Mouse (Mus musculus): ENCODE data around the gene Slc44a2. TPM values are rescaled to one million over a fixed set of nuclear protein-coding genes. Genes with fewer than 3 reads are reported as not detected.

Slc44a2 gene
- polyA plus RNA-seq, 1 experiment from 2014 or later = 76.9 TPM

DNA sequence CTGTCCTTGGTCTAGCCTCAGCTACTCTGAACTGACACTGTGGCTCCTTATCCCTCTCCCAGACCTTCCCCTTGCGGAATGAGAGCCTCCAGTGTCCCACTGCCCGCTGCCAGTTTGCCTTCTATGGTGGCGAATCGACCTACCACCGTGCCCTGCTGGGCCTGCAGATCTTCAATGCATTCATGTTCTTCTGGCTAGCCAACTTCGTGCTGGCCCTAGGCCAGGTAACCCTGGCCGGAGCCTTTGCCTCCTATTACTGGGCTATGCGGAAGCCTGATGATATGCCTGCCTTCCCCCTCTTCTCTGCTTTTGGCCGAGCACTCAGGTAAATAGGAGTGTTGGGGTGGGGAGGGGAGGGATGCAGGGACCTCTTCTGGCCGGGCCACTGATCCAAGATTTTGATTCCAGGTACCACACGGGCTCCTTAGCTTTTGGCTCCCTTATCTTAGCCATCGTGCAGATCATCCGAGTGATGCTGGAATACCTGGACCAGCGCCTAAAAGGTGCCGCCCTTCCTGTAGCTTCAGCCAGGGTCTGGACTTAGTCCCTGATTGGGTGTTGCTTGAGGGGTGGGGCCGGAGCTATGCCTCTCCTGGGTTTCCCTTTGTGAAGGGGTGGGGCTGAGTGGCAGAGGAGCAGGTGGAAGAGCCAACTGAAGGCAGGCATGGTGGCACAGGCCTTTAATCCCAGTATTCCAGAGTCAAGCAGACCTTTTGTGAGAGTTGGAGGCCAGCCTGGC lies 26.3 kb downstream of the Slc44a2 start:
- 73% methylated on average over 16 of the region's 16 CpGs for WGBS
- Histone ChIP-seq H3K36me3 (replicated peaks) (peaks cover 63% of the 10 kb centered on the region), H3K4me2 (no peak overlapping the region), H3K27me3 (no peaks in the 10 kb centered on the region), H3K9ac (no peak overlapping the region), H3K9me3 (no peaks in the 10 kb centered on the region), H3K27ac (no peak overlapping the region), H3K4me3 (replicated peaks) (no peak overlapping the region), H3K4me1 (no peaks in the 10 kb centered on the region)
- no peak for ATAC-seq (ENCODE audit: low FRiP score)

DNA sequence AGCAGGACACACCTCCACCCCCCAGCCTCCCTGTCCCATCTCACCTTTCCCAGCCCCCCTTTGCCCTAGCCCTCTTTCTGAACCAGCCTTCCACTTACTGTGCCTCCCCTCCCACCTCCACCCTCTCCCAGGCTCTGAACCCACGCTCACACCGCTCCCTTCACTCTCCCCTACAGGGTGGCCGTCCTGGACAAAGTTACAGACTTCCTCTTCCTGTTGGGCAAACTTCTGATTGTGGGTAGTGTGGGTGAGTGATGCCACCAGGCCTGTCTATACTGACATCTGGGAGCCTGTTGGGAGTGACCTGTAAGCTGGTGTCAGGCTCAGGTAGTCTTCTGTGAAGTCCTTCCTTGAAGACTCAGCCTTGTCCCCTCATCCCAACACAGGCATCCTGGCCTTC lies 27.7 kb downstream of the Slc44a2 start:
- H3K4me2 ChIP-seq = no peak overlapping the region
- WGBS = 87% methylated on average over 3 of the region's 3 CpGs
- no peak overlapping the region for H3K27ac ChIP-seq
- ATAC-seq (ENCODE audit: low FRiP score) = no peak
- peaks cover 51% of the 10 kb centered on the region for H3K36me3 ChIP-seq (replicated peaks)
- H3K4me1 ChIP-seq = peaks cover 4% of the 10 kb centered on the region; the same call in 1 of the 2 replicates
- H3K27me3 ChIP-seq = no peaks in the 10 kb centered on the region
- peak overlapping the region; percentile 21; the same call in 1 of the 2 replicates for H3K9ac ChIP-seq
- no peak overlapping the region for H3K4me3 ChIP-seq (replicated peaks)
- H3K9me3 ChIP-seq = no peaks in the 10 kb centered on the region

DNA sequence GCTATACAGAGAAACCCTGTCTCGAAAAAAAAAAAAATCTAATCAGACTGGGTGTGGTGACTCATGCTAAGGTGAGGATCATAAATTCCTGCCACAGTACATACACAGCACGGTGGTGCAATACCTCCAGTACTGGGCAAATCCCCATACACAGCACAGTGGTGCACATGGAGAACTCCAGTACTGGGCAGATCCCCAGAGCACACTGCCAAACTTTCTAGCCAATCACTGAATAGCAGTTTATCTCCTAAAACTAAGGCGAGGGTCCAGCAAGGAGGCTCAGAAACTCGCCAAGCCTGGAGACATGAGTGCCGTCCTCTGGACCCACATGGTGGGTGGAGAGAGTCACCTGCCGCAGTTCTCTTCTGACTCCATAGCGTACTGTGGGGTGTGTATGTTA lies 30.7 kb downstream of the Slc44a2 start:
- Histone ChIP-seq H3K9ac (no peak overlapping the region), H3K36me3 (replicated peaks) (peaks cover 55% of the 10 kb centered on the region), H3K4me1 (peaks cover 6% of the 10 kb centered on the region; the same call in 1 of the 2 replicates), H3K4me3 (replicated peaks) (no peak overlapping the region), H3K27me3 (no peaks in the 10 kb centered on the region), H3K9me3 (no peaks in the 10 kb centered on the region), H3K27ac (no peak overlapping the region), H3K4me2 (no peak overlapping the region)
- ATAC-seq (ENCODE audit: low FRiP score) = no peak
- WGBS = 95% methylated on average over 7 of the region's 7 CpGs

DNA sequence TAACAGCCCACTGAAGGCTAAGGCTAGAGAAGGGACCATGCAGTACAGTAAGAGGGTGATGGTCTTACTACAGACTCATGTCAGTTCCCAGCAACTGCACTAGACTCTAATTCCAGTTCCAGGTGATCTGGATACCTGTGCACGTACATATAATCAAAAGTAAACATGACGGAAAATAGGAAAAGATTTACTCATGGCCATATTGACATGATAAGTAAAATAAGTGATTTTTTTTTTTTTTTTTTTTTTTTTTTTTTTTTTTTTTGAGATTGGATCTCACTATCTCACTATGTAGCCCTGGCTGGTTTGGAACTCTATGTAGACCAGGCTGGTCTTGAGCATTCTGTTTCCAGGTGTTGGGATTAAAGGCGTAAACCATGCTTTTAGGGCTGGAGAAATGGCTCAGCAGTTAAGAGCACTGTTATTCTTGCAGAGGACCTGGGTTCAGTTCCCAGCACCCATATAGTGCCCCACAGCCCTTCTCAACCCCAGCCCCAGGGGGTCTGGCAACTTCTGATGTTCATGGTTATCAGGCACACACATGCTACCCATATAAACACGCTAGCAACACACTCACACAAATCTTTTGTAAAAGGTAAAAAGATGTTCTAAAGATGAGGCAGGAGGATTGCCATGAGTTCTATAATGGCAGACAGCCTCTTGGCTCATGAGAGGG lies 31.3 kb downstream of the Slc44a2 start:
- no peaks in the 10 kb centered on the region for H3K9me3 ChIP-seq
- H3K4me3 ChIP-seq (replicated peaks) = no peak overlapping the region
- H3K4me2 ChIP-seq = no peak overlapping the region
- H3K4me1 ChIP-seq = peaks cover 6% of the 10 kb centered on the region; the same call in 1 of the 2 replicates
- WGBS = 95% methylated on average over 4 of the region's 4 CpGs
- peaks cover 51% of the 10 kb centered on the region for H3K36me3 ChIP-seq (replicated peaks)
- ATAC-seq (ENCODE audit: low FRiP score) = no peak
- no peak overlapping the region for H3K27ac ChIP-seq
- no peak overlapping the region for H3K9ac ChIP-seq
- no peaks in the 10 kb centered on the region for H3K27me3 ChIP-seq

DNA sequence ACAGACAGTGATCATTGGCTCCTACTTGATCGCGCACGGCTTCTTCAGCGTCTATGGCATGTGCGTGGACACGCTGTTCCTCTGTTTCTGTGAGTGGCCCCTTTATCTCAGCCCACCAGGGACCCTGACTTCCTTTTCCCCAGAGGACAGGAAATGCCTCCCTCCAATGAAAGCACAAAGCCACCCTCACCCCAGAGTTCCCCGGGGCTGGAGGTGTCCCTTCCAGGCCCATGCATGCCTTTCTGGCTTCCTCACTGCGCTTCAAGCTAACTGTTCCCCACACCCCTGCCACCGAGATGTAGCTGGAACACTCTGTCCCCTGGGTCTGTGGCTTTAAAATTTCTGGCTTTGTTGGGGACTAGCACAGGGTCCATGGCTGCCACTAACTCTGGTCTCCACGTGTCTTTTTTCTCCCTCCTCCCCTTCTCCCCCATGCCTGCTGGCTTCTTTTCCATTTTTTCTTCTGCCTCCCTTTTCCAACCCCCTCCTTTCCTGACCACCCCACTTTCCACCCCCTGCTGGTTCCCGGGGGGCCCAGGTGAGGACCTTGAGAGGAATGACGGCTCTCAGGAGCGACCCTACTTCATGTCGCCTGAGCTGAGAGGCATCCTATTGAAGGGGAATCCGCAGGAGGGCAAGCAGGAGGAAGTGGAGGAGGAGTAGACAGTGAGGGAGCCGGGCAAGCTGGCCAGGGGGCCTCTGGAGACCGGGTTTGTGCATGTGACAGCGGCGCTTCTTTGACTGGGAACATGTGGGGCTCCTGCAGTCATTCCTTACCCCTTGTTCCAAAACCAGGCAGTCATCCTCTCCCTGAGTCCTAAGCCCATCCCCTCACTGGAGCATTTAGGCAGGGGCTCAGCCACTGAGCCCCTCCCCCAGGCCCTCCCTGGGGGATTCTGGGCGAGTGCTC lies 32.2 kb downstream of the Slc44a2 start:
- peaks cover 43% of the 10 kb centered on the region for H3K36me3 ChIP-seq (replicated peaks)

DNA sequence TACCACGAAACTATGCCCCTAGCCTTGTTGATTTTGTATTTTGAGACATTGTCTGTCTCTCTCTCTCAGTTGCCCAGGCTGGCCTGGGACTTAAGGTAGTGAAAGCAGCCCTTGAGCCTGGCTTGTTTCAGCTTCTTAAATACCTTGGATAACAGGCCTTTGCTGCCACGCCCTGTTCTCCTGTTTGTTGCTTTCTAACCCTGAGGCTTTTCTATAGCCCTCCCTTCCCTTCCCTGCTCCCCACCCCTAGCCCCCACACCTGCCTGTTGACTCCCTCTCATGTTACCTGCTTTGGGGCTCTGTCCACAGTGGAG lies 32.8 kb downstream of the Slc44a2 start:
- H3K36me3 ChIP-seq (replicated peaks) = peaks cover 37% of the 10 kb centered on the region

More for the DNA sequence above, 32.2 kb downstream of the Slc44a2 start:
- Histone ChIP-seq H3K4me2 (no peak overlapping the region), H3K4me3 (replicated peaks) (no peak overlapping the region), H3K4me1 (peaks cover 6% of the 10 kb centered on the region; the same call in 1 of the 2 replicates), H3K27me3 (no peaks in the 10 kb centered on the region), H3K27ac (no peak overlapping the region), H3K9me3 (no peaks in the 10 kb centered on the region), H3K9ac (no peak overlapping the region)
- no peak for ATAC-seq (ENCODE audit: low FRiP score)
- WGBS = 38% methylated on average over 20 of the region's 20 CpGs

DNA sequence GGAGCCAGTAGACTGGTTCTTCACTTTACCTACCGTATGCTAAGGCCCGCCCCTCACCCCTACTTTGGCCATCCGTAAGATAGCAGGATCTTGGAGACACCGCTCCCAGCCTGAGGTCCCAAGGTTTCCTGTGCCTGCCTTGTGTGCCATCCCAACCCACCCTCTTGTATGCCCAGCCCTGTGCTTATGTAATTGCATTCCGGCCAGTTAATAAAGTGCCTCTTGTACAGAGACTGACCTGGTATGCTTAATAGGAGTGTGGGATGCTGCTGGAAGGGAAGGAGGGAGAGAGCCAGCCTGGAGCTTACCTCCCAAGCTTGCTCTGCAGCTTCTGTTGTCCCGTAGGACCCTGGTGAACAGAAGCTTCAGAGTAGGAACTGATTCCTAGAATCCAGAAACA lies 34.3 kb downstream of the Slc44a2 start:
- Histone ChIP-seq H3K4me1 (peaks cover 6% of the 10 kb centered on the region; the same call in 1 of the 2 replicates), H3K4me3 (replicated peaks) (no peak overlapping the region), H3K4me2 (no peak overlapping the region), H3K36me3 (replicated peaks) (peaks cover 33% of the 10 kb centered on the region), H3K27ac (no peak overlapping the region), H3K9me3 (no peaks in the 10 kb centered on the region), H3K9ac (no peak overlapping the region), H3K27me3 (no peaks in the 10 kb centered on the region)
- 95% methylated on average over 6 of the region's 6 CpGs for WGBS
- ATAC-seq (ENCODE audit: low FRiP score) = no peak

More for the DNA sequence above, 32.8 kb downstream of the Slc44a2 start:
- no peak for ATAC-seq (ENCODE audit: low FRiP score)
- H3K4me2 ChIP-seq = no peak overlapping the region
- no peak overlapping the region for H3K9ac ChIP-seq
- no peaks in the 10 kb centered on the region for H3K27me3 ChIP-seq
- H3K4me3 ChIP-seq (replicated peaks) = no peak overlapping the region
- WGBS = 59% methylated on average over 2 of the region's 2 CpGs
- H3K4me1 ChIP-seq = peaks cover 6% of the 10 kb centered on the region; the same call in 1 of the 2 replicates
- no peaks in the 10 kb centered on the region for H3K9me3 ChIP-seq
- H3K27ac ChIP-seq = no peak overlapping the region

DNA sequence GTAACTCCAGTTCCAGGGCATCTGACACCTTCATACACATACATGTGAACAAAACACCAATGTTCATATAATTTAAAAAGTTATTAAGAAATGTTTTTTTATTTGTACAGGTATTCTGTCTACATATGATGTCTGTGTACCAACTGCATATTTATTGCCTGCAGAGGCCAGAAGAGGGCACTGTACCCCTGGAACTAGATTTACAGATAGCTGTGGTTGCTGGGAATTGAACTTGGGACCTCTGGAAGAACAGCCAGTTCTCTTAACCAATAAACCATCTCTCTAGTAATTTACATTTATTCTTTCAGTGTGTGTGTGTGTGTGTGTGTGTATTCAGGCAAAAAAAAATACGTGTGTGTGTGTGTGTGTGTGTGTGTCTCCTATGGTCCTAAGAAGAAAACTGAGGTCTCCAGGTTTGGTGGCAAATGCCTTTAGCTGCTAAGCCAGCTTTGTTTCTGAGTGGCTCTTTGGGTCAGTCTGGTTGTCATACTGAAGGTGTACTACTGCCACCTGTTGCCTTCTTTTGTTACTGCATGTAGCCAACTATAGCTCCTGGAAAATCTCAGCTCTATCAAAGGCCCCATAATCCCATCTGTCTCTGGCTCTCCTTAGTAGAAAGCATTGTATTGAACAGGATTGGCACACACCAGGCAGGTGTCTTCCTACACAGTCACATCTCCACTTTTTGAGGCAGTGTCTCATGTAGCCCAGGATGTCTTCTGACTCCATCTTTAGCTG lies 36.7 kb downstream of the Slc44a2 start:
- WGBS = 0% methylated on average over 1 of the region's 1 CpGs
- H3K9me3 ChIP-seq = no peaks in the 10 kb centered on the region
- H3K36me3 ChIP-seq (replicated peaks) = peaks cover 22% of the 10 kb centered on the region
- no peak overlapping the region for H3K27ac ChIP-seq
- no peak overlapping the region for H3K9ac ChIP-seq
- peak; percentile 27; the same call in 1 of the 2 replicates for ATAC-seq (ENCODE audit: low FRiP score)
- H3K4me1 ChIP-seq = peaks cover 6% of the 10 kb centered on the region; the same call in 1 of the 2 replicates
- no peak overlapping the region for H3K4me2 ChIP-seq
- H3K27me3 ChIP-seq = peaks cover 7% of the 10 kb centered on the region; the same call in 1 of the 2 replicates
- H3K4me3 ChIP-seq (replicated peaks) = no peak overlapping the region

DNA sequence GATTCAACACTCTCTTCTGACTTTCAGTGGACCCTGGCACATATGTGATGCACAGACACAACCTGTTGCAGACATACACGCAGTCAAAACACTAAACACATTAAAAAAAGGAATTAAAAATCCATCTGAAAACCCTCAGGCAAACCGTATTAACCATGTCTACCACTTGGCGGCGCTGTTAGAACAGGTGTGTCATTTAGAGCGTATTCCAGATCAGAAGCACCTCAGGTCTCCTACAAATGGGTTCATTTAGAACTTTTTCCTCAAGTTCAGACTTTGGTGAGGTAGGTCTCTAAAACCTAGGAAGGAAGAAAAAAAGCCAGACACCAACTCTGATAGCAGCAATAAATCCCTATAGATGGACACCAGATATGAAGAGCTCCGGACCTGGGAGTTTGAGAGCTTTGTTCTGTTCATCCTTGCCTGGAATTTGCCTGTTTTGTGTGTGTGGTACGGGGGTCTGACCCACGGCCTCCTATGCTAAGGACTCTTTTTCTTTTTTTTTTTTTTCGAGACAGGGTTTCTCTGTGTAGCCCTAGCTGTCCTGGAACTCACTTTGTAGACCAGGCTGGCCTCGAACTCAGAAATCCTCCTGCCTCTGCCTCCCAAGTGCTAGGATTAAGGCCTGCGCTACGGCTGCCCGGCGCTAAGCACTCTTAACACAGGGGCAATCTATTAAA lies 46.2 kb downstream of the Slc44a2 start:
- peaks cover 5% of the 10 kb centered on the region for H3K36me3 ChIP-seq (replicated peaks)
- H3K4me2 ChIP-seq = peak overlapping the region; percentile 84
- WGBS = 34% methylated on average over 14 of the region's 14 CpGs
- H3K4me3 ChIP-seq (replicated peaks) = peak overlapping the region; percentile 70
- H3K9me3 ChIP-seq = no peaks in the 10 kb centered on the region
- peak overlapping the region; percentile 84 for H3K27ac ChIP-seq
- H3K27me3 ChIP-seq = peaks cover 7% of the 10 kb centered on the region
- H3K4me1 ChIP-seq = peaks cover 22% of the 10 kb centered on the region
- no peak overlapping the region for H3K9ac ChIP-seq
- ATAC-seq (ENCODE audit: low FRiP score) = peak; percentile 7; the same call in 1 of the 2 replicates

DNA sequence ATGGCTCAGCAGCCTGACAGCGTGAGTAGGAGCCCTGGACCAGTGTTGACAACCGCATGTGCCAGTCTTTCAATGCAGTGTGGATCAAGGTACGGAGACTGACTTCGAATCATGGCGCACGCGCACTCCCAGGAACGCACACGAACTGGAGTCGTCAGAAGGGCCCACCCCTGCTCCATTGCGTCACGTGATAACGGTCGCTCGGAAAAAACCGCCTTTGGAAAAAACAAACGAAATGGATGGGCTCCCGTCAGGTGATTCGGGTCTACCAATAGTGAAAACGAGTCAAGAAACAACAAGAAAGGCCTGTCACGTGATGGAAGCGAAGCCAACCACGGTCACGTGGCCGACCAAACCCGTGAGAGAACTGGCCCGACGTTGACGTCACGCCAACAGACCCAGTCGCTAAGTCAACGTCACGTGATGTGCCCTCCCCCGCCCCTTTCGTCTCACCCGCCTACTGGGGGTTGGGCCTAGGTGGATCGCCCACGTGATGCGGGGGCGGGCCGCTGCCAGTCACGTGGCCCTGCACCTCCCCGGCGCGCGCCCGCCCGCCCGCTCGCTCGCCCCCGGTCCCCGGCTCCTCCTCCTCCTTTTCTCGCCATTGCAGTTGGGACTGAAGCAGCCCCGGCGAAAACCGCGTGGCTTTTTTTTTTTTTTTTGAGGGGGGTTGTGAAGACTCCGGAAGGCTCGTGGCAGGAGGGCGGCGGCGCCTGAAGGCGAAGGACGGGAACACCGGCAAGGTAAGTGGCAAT lies 47.0 kb downstream of the Slc44a2 start, which contains the start of gene Ilf3:
Gene Ilf3, plus strand, starts transcription at position 515 of the 755 bp plus-strand sequence.
- H3K4me2 ChIP-seq = peak within 1 kb of the TSS; percentile 84
- peak; percentile 91 for ATAC-seq (ENCODE audit: low FRiP score)
- H3K36me3 ChIP-seq (replicated peaks) = peaks cover 14% of the 10 kb centered on the region
- H3K4me1 ChIP-seq = peaks cover 29% of the 10 kb centered on the region
- under 1% methylated on average over 66 of the region's 66 CpGs for WGBS
- no peaks in the 10 kb centered on the region for H3K9me3 ChIP-seq
- H3K27ac ChIP-seq = peak within 1 kb of the TSS; percentile 89
- H3K9ac ChIP-seq = peak within 1 kb of the TSS; percentile 79
- peak within 1 kb of the TSS; percentile 70 for H3K4me3 ChIP-seq (replicated peaks)
- peaks cover 4% of the 10 kb centered on the region; the same call in 1 of the 2 replicates for H3K27me3 ChIP-seq
